Mouse (Mus musculus) cerebellum, adult 2 months (tissue): ENCODE results near the gene Sppl2c.
"Not testable (repeated sequence)": the region's sequence is repeated elsewhere in the genome, so short reads cannot be mapped to it uniquely, and the experiment has no call there.

Experiments
- CTCF ChIP-seq: fragments of 200-500 bp; IDR thresholded peaks from 2 replicates; pipeline ENCODE4 v1.5.1; 2011; ENCODE audit warnings: low read depth, mild to moderate bottlenecking, control low read depth, low read length, moderate library complexity, borderline replicate concordance; ENCODE audit not compliant: insufficient read depth
- POLR2A ChIP-seq: fragments of 200-500 bp; IDR thresholded peaks from 2 replicates; pipeline ENCODE4 v1.6.1; 2011; ENCODE audit warnings: low read length, control low read depth, borderline replicate concordance; ENCODE audit not compliant: insufficient read depth

DNA sequence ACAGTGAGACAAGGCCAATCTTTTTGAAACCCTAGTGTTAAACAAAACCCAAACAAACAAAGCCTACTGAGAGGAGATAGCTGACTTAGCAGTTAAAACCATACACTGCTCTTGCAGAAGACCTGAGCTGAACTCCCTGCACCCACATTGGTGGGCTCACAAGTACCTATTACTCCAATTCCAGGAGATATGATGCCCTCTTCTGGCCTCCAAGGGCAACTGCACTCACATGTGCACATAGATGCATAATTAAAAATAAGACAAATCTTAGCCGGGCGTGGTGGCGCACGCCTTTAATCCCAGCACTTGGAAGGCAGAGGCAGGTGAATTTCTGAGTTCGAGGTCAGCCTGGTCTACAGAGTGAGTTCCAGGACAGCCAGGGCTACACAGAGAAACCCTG, 28.0 kb downstream of the Sppl2c start:
- TF ChIP-seq CTCF, POLR2A: not testable (repeated sequence)
